Mouse (Mus musculus) G1E-ER4 (cell line): ENCODE measurements around the gene Mrpl28. TPM values are rescaled to one million over a fixed set of nuclear protein-coding genes. Genes with fewer than 3 reads are reported as not detected.

Experiments used
- GATA1 ChIP-seq: IDR thresholded peaks from one replicate; pipeline ENCODE4 v1.8.0; 2012; ENCODE audit warnings: low read length, inconsistent platforms
- polyA plus RNA-seq: library from polyadenylated mRNA; stranded (reverse); fragments of >175 nt; gene quantifications from 2 replicates; pipeline ENCODE4 v1.2.3, GENCODE M21; 2012

The Mrpl28 gene
- polyA plus RNA-seq, 1 experiment: 257 TPM

DNA sequence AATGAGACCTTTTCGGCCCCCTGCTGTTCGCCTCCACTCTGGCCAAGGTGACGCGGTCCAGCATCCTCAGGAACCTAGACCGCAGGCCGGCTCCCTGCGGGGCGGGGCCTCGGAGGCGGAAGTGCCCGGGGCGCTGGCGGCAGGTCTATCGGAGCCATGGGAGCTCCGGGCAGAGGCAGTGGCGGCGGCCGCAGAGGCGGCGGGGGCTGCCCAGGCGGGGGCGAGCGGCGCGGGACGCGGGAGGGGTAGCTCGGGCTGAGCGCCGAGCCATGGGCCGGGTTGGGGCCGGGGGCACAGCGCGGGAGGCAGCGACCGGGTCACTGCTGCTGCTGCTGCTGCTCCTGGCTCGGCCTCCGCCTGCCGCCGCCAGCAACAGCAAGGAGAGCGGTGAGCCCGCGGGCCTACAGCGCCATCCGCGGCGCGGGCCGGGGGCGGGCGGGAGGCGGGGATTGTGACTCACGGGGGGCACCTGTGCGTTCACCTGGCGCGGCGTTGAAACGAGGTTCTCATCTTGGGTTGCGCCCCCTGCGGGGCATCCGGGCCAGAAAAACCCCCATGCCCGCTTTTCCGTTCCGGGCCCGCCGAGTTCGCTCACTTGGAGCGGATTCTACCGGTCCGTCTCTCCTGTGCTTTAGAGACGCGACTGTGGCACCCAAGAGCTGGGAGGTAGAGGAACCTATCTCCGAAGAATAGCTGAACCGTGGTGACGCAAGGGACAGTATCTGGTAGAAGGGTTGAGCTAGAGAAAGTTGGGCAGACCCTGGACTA lies 9.9 kb upstream of the Mrpl28 start, which contains the start of gene Tmem8:
Gene Tmem8 (plus strand): TSS at position 119 of the 768 bp plus-strand sequence.
- no peak for TF ChIP-seq GATA1

DNA sequence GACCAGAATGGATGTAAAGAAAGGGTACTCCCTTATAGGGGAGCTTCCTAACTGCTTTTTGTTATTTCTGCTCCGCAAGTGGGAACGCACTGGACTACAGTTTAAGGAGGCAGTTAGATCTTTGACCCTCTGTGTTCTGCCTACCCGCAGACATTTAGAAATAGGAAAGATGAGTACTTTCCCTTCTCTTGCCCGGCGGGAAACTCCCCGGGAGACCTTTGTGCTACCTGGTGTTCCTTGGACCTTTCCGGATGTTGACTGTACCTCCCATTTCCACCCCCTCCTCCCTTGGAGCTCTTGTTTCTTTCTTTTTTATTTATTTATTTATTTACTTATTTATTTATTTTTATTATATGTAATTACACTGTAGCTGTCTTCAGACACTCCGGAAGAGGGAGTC lies 9.2 kb upstream of the Mrpl28 start:
- TF ChIP-seq GATA1: no peak

DNA sequence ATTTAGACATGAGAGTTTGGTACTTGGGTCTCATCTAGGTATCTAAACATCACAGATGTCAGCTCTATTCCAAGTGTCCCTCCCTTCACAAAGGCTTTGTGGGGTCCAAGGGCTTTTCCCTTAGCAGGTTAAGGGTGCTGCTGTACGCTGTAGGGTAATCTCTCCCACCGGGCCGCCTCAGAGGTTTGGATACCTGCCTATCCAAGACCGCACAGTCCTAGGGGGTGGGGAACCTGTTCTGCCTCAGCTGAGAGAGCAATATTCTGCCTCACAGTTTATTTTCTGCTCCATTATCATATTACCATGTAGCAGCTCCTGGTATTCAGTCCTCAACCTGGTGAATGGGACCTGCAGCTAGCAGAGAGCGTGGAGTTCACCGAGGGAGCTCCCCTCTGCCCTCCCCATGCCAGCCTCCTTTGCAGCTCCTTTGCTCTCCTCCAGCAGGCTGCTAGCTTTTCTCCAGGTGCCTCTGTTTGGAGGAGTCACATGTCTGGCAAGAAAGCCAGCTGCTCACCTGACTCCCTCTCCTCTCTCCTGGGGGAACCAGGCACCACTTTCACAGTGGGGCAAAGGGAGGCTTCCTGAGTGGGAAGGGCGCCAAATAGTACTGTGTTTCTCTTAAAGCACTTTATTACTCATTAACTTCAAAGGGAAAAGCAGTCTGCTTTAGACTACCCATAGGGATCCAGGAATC lies 7.9 kb upstream of the Mrpl28 start:
- TF ChIP-seq GATA1: no peak

DNA sequence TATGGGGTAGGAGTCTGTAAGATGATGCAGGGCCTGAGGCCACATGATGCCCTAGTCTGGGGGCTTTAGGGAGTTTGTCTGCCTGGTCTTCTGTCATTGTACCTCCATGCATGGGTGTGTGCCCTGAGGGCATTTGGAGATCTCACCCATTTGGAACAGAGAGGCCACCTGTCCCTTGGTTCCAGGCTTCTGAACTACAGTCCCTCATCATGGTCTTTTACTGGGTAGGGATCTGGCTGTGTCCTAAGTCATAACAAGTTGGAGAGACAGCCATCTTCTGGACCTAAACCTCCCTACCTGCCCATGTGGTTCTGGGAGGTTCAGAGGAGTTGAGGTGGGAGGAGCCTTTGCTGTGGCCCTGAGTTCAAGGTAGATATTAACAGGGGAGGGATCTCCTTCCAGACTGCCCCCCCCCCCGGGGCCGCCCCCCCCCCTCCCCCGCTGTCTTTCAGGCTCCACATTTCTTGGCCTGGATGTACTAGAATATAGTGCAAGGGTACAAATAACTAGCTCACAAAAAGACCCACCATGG lies 7.3 kb upstream of the Mrpl28 start:
- no peak for TF ChIP-seq GATA1

DNA sequence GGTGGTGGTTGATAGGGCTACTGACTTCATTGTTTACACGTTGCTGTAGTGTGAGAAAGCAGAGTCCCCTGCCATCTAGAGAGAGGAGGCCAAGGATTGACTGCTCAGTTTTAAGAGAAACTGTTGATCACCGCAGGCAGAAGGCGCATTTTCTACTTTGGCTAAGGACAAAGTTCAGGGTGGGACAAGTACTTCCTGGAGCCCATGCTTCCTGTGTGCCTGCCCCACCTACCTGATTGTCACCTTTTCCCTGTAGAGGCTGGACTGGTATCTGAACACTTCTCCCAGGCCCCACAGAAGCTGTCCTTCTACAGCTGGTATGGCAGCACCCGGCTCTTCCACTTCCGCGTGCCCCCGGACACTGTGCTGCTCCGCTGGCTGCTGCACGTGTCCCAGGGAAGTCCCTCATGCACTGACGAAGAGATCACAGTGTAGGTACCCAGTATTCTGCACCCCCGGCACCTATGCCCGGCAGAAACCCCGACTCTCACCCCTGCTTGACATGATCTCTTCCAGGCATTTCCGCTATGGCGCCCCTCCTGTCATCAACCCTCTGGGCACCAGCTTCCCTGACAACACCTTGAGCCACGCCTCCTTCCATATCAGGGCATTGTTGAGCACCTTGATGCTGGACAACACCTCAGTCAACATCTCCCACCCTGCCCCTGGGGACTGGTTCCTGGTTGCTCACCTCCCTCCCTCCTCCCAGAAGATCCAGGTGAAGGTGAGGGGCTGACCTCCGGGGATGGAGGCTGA lies 6.6 kb upstream of the Mrpl28 start:
- no peak for TF ChIP-seq GATA1

DNA sequence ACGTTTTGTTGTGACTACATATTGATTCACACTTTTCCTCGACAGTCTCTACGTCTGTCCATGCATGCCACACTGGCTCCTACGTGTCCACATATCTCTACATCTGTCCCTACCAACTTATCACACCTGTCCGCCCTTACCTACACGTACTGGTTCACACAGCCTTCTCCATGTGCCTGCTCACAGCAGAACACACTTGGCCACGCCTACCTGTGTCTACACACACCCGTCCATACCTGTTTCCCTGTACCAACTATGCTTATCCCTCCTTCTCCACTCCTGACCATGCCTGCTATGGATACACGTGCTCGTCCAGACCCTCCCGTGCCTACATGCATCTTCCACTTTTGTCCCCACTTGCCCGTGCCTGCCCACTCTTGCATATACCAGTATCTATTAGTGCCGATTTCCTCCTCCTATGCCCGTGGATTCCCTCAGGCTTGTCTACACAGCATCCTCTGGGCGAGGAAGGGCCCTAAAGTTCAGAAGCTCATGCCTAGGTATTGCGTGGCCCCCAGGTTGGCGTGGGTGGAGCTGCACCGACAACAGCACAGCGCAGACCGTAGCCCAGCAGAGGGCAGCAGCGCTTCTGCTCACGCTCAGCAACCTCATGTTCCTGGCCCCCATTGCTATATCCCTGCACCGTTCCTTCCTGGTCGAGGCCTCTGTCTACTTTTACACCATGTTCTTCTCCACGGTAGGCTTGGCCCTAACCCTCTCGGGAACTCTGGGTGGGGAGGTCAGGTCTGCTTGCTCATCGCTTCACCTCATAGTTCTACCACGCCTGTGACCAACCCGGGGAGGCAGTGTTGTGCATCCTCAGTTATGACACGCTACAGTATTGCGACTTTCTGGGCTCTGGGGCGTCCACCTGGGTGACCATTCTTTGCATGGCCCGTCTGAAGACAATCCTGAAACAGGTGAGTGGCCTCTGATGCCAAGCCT lies 3.3 kb upstream of the Mrpl28 start:
- no peak for TF ChIP-seq GATA1

DNA sequence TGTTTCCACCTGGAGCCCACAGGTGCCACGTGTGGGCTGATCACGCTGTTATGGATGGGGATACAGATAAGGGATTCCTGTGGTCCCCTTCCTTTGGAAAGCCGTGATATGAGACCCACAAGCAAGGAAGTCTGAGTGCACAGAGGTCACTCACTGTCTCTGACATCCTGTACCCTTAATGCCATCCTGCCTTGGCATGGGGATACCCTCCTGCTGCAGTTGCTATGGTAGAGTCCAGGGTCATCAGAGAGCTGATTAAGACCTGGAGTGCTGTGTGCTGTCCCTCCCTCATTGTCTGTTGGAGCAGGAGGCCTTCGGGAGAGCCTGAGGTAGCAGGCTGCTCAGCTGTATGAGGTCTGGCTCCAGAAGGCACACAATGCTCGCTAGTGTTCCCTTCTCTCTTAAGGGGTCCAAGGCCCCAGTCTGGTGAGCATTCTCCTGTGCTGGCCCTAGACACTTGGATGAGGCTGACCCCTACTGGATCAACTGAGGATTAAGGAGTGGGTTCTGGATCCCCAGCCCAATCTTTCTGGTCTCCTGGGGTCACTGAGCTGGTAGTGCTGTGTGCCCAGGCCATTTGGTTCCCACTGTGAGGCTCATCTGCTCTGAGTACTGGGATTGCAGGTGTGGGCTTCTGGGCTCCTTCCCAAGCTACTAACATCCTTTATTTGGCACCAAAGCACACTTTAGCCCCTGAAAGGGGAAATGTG lies 714 bp upstream of the Mrpl28 start:
- no peak for TF ChIP-seq GATA1

DNA sequence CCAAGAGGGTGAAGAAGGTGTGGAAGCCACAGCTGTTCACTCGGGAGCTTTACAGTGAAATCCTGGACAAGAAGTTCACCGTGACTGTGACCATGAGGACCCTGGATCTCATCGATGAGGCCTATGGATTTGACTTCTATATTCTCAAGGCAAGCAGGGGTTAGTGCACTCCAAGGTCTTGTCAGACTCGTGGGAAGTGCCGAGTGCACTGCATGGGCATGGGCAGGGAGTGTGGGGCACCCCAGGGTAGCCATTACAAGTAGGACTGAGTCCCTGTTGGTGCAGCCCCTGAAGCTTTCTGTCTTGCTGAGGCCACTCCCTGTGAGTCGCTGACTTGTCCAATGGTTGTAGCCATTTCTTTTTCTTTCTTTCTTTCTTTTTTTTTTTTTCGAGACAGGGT lies 1.3 kb downstream of the Mrpl28 start:
- TF ChIP-seq GATA1: no peak

DNA sequence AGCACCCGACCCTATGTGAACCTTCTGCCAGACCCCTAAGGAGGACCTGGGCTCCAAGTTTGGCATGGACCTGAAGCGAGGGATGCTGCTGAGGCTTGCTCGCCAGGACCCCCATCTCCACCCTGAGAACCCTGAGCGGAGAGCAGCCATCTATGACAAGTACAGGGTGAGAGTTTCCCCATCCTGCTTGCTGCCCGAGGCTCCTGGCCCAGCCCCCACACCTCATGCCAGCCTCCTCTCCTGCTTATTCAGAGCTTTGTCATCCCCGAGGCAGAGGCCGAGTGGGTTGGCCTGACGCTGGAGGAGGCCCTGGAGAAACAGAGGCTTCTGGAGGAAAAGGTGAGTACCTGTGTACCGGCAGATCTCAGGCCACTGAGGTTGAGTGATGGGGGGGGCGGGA lies 1.9 kb downstream of the Mrpl28 start:
- TF ChIP-seq GATA1: no peak

DNA sequence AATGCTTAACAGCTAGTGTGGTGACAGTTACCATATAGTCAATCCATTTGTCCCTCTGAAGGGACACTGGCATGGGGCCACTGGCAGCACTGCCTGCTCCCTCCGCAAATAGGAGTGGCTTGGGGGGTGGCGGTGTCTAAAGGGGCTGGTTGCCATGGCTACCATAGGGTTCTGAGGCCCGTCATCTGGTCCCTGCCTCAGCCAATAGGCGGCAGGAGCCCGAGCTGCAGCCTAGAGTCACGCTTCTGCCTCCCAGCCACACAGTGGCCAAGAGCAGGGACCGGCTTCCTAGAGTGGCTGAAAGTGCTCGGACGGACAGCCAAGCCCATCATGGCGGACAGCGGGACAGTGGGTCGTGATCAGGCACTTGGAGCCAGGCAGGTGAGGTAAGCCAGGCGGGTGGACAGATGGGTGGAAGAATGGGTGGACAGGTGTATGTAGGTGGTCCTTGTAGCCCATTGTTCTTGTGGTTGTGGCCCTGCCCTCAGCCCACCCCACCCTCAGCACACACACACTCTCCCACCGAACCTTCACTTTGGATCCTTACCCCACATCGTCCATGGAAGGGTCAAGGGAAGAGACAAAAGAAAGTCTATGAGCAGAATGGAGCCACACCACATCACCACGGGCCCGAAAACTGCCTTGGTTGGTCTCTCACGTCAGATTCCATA lies 7.9 kb downstream of the Mrpl28 start:
- no peak for TF ChIP-seq GATA1

DNA sequence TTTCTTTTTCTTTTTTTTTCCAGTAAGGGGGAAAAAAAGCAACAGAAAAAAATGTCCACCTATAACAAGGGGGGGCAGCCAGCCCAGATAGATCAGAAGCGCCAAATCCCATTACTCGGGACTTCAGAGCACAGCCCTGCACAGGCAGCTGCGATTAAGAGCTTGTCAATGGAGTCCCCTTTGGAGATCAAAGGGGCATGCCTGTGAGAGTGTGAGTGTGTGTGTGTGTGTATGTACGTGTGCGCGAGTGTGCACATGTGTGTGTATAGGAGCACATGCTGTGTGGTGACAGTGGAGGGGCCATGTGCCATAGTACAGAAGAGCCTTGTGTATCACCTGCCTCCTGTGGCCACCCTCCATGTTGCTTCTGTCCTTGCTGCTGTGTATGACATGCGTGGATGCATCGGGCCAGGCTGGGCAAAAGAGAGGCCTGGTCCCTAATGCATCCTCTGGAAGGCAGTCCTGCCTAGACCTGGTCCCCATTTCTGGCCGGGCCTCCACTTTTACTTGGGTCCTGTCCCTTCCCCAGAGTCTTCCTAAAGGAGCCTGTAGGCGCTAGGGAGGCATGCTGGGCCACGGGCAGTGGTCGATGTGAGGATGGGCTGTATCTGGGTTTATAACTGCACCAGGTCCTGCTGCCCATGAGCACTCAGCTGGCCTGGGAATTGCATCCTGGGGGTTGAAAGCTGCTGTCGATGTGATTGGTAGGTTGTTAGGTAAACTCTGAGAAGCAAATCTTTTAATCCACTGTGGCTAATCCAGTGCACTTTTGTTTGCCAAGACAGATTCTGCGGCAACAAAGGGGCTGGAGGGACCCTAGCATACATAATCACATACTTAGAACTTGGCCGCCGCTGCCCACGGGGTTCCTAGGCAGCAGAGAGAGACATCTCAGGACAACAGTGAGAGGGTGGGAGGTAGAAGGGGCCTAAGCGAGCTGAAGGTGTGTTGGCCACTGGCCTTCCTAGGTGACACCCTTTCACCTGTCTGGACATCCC lies 8.9 kb downstream of the Mrpl28 start:
- no peak for TF ChIP-seq GATA1

DNA sequence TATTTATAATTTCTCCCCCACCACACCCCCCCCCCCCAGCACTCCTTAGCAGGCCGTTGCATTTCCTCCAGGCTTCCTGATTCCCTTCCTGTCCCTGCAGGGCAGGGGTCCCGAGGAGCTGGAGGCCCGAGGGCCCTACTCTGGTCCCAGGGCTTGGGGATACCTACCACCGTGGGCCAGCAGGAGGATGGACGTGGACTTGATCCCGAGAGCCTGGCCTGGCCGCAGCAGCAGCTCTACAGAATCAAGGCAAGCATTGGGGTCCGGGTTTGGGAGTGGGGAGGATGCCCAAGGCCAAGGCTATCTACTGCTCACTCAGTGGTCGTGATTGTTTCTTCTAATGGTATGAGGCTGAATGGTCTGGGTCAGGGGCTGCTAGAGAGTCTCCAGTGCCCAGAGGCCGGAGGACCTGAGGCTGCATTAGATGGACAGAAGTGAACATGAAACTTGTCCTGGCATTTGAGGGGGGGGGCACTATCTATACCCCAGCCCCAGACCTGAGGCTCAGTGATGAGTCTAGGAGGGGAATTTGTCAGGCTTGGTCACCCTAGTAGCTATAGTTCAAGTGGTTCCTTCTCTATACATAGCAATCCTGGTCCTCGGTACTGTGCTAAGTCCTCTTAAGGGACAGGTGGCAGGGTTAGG lies 13.9 kb downstream of the Mrpl28 start:
- TF ChIP-seq GATA1: no peak

DNA sequence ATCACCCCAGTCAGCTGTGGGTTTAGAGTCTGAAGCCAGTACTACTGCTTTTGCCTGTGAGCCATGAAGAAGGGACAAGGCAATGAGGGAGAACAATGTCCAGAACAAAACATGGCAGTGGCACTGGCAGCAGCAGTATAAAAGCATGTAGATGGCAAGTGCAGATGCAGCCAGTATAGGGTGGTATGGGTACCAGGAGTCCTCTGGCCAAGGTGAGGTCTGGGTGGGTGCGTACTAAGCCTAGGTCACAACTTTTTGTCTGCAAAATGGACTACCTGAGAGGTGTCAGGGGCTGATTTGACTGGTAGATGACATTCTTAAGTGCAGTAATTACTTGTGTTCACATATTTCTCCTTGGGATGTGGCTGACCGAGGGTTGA lies 14.4 kb downstream of the Mrpl28 start:
- no peak for TF ChIP-seq GATA1
